Mouse (Mus musculus): ENCODE results near the gene Gal3st4. TPM values are rescaled to one million over a fixed set of nuclear protein-coding genes. Genes with fewer than 3 reads are reported as not detected.

The Gal3st4 gene
- polyA plus RNA-seq, 1 experiment from 2014 or later: 0.45 TPM

DNA sequence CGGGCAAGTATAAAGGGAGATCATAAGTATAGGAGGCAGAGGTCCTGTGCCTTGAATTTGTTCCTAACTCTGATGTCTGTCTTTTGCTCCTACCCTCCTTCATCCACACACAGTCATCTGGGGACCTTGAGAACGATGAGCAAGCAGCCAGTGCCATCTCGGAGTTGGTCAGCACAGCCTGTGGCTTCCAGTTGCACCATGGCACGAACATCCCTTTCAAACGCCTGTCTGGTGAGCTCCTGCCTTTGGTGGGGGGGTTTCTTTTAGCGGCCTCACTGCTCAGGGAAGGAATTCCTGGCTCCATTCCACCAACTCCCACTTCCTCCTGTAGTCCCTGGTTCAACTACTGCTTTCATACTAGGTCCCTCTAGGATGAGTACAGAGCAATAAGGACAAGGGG lies 14.1 kb downstream of the Gal3st4 start:
- Histone ChIP-seq H3K9me3 (replicated peaks; ENCODE audit: control insufficient read depth, low read length) (no peaks in the 10 kb centered on the region), H3K9ac (ENCODE audit: low read length) (no peak overlapping the region), H3K4me3 (ENCODE audit: low read length) (no peak overlapping the region), H3K27ac (ENCODE audit: low read length) (no peak overlapping the region), H3K4me1 (ENCODE audit: control insufficient read depth, insufficient read depth, low read length) (peaks cover 25% of the 10 kb centered on the region), H3K4me2 (ENCODE audit: low read depth, low read length) (no peak overlapping the region), H3K36me3 (ENCODE audit: control insufficient read depth, insufficient read depth) (peaks cover 14% of the 10 kb centered on the region), H3K27me3 (ENCODE audit: control insufficient read depth, insufficient read depth, low read length) (no peaks in the 10 kb centered on the region)
- 60% methylated on average over 6 of the region's 6 CpGs for WGBS
- ATAC-seq (replicated peaks; ENCODE audit: extremely low read depth, insufficient read depth, low FRiP score): no peak

DNA sequence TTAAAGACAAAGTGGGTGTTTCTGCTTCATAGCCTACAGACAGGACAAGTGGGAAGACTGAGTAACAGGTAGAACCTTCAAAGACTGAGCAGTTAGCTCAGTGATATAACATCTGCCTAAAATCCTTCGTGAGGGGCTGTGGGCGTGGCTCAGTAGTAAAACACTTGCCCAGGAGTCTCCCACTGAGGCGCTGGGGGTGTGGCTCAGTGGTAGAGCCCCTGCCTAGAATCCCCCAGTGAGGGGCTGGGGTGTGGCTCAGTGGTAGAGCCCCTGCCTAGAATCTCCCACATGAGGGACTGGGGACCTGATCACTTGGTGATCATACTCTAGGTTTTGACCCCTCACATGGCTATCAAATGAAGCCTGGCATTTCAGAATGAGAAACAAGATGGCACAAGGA lies 14.6 kb downstream of the Gal3st4 start:
- Histone ChIP-seq H3K9ac (ENCODE audit: low read length) (no peak overlapping the region), H3K9me3 (replicated peaks; ENCODE audit: control insufficient read depth, low read length) (no peaks in the 10 kb centered on the region; the same call in 1 of the 2 replicates), H3K4me2 (ENCODE audit: low read depth, low read length) (no peak overlapping the region), H3K27ac (ENCODE audit: low read length) (no peak overlapping the region), H3K27me3 (ENCODE audit: control insufficient read depth, insufficient read depth, low read length) (no peaks in the 10 kb centered on the region), H3K4me1 (ENCODE audit: control insufficient read depth, insufficient read depth, low read length) (peaks cover 24% of the 10 kb centered on the region), H3K4me3 (ENCODE audit: low read length) (no peak overlapping the region), H3K36me3 (ENCODE audit: control insufficient read depth, insufficient read depth) (peaks cover 14% of the 10 kb centered on the region)
- ATAC-seq (replicated peaks; ENCODE audit: extremely low read depth, insufficient read depth, low FRiP score): no peak
- 80% methylated on average over 3 of the region's 3 CpGs for WGBS

DNA sequence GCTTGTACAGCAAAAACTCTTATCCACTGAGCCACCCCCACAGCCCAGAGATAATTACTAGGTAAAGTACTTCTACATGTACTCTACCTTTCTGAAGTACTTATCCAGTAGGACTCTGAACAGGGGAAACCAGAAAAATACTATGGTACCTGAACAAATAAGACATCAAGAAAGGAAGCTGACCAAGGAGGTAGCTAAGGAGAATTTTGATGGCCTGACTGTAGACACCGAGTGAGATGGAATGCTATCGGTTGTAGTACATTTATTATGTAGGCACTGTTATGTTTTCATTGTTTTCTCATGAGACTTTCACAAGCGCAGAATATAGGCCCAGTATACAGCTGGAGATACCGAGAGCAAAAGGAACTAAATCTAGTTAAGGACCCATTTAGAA lies 15.1 kb downstream of the Gal3st4 start:
- WGBS: 86% methylated on average over 4 of the region's 4 CpGs
- H3K4me1 ChIP-seq (ENCODE audit: control insufficient read depth, insufficient read depth, low read length): peaks cover 19% of the 10 kb centered on the region
- peaks cover 14% of the 10 kb centered on the region for H3K36me3 ChIP-seq (ENCODE audit: control insufficient read depth, insufficient read depth)

DNA sequence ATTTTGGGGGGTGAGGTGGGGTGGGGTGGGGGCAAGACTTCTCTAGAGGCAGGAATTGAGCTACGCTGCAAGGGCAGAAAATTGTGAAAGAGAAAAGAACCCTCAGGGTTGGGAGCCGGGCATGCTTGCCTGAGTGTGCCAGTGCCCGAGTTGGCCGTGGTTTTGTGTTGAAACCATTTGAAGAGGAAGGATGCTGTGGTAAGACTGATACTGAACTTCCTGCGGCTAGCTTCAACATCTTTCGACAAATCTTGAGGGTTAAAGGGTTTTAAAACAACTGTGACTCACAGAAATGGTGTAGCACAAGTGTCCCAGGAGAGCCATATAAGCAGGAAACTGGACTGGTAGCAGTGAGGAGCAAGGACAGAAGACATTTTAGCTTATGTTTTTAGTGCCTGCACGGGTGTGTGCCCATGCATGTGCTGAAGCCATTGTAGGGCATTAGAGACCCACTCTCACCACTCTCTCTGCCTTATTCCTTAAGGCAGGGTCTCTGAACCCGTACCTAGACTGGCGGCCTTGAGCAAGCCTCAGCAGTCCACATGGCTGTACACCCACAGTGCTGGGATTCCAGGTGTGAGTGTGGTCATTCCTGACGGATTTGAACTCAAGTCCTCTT lies 15.6 kb downstream of the Gal3st4 start:
- Histone ChIP-seq H3K27me3 (ENCODE audit: control insufficient read depth, insufficient read depth, low read length) (no peaks in the 10 kb centered on the region), H3K4me2 (ENCODE audit: low read depth, low read length) (no peak overlapping the region), H3K4me3 (ENCODE audit: low read length) (no peak overlapping the region), H3K36me3 (ENCODE audit: control insufficient read depth, insufficient read depth) (peaks cover 14% of the 10 kb centered on the region), H3K9ac (ENCODE audit: low read length) (no peak overlapping the region), H3K9me3 (replicated peaks; ENCODE audit: control insufficient read depth, low read length) (no peaks in the 10 kb centered on the region; the same call in 1 of the 2 replicates), H3K27ac (ENCODE audit: low read length) (0 out of 2 replicates have a peak overlapping the region, but pooled peaks have one; percentile 12), H3K4me1 (ENCODE audit: control insufficient read depth, insufficient read depth, low read length) (peaks cover 17% of the 10 kb centered on the region)
- 82% methylated on average over 10 of the region's 10 CpGs for WGBS
- no peak for ATAC-seq (replicated peaks; ENCODE audit: extremely low read depth, insufficient read depth, low FRiP score)

More for the DNA sequence above, 15.1 kb downstream of the Gal3st4 start:
- H3K4me2 ChIP-seq (ENCODE audit: low read depth, low read length): no peak overlapping the region
- no peak for ATAC-seq (replicated peaks; ENCODE audit: extremely low read depth, insufficient read depth, low FRiP score)
- no peak overlapping the region for H3K4me3 ChIP-seq (ENCODE audit: low read length)
- H3K27me3 ChIP-seq (ENCODE audit: control insufficient read depth, insufficient read depth, low read length): no peaks in the 10 kb centered on the region
- H3K9me3 ChIP-seq (replicated peaks; ENCODE audit: control insufficient read depth, low read length): no peaks in the 10 kb centered on the region; the same call in 1 of the 2 replicates
- no peak overlapping the region for H3K27ac ChIP-seq (ENCODE audit: low read length)
- no peak overlapping the region for H3K9ac ChIP-seq (ENCODE audit: low read length)

DNA sequence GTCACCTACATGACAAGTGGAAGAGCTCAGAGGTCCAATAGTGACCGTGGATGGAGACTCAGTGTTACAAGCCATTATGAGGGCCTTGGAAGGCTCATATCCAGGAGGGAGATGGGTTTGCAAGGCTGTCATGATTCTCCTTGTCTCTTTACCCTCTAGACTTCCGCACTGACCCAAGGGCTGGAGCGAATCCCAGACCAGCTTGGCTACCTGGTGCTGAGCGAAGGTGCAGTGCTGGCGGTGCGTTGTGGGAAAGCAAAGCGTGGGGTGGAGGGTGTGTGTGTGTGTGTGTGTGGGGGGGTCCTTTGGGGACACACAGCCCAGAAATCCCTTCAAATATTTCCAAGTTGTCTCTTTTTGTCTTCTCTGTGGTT lies 16.6 kb downstream of the Gal3st4 start:
- Histone ChIP-seq H3K4me3 (ENCODE audit: low read length) (peak overlapping the region; percentile 91), H3K27me3 (ENCODE audit: control insufficient read depth, insufficient read depth, low read length) (no peaks in the 10 kb centered on the region), H3K27ac (ENCODE audit: low read length) (peak overlapping the region; percentile 93), H3K9ac (ENCODE audit: low read length) (peak overlapping the region; percentile 87), H3K4me2 (ENCODE audit: low read depth, low read length) (peak overlapping the region; percentile 80), H3K4me1 (ENCODE audit: control insufficient read depth, insufficient read depth, low read length) (peaks cover 17% of the 10 kb centered on the region), H3K36me3 (ENCODE audit: control insufficient read depth, insufficient read depth) (peaks cover 14% of the 10 kb centered on the region), H3K9me3 (replicated peaks; ENCODE audit: control insufficient read depth, low read length) (no peaks in the 10 kb centered on the region; the same call in 1 of the 2 replicates)
- ATAC-seq (replicated peaks; ENCODE audit: extremely low read depth, insufficient read depth, low FRiP score): no peak
- WGBS: 11% methylated on average over 7 of the region's 7 CpGs

DNA sequence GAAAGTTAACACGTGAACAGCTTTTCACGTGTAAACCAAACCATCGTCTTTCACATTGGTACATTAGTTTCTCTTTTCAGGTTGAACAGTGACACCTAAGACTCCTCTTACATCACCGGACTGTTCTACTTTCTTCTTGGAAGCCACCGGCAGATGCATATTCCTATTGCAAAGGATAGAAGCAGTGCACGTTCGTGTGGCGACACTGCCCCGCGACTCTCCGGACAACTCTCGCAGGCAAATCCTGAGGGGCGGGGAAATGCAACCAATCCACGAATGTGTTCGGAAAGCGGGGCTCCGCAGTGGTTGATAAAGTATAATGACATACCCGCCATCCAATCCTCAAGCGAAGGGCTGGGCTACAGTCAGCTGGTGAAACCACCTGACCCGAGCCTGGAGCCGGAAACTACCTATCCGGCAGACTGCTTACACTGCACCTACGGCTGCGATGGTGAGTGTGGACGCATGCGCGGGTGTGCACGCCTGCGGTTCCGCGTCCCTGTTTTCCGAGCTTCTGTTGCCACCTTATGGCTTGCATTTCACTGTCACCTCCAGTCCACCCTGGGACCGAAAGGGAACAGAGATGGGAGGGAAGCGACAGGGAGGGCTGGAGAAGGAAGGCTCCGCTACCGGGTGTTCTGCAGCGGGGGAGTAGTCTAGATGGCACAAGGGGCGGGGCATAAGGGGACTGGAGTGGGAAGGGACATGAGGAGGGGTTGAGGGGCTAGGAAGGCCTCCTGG lies 17.1 kb downstream of the Gal3st4 start, which contains the start of gene Lamtor4:
TSS of gene Lamtor4 (plus strand) at position 130 of the 741 bp plus-strand sequence.
- Histone ChIP-seq H3K4me2 (ENCODE audit: low read depth, low read length) (peak within 1 kb of the TSS; percentile 80), H3K27ac (ENCODE audit: low read length) (peak within 1 kb of the TSS; percentile 93), H3K4me3 (ENCODE audit: low read length) (peak within 1 kb of the TSS; percentile 91), H3K36me3 (ENCODE audit: control insufficient read depth, insufficient read depth) (peaks cover 10% of the 10 kb centered on the region; the same call in 1 of the 2 replicates), H3K9ac (ENCODE audit: low read length) (peak within 1 kb of the TSS; percentile 87), H3K9me3 (replicated peaks; ENCODE audit: control insufficient read depth, low read length) (no peaks in the 10 kb centered on the region; the same call in 1 of the 2 replicates), H3K4me1 (ENCODE audit: control insufficient read depth, insufficient read depth, low read length) (peaks cover 17% of the 10 kb centered on the region), H3K27me3 (ENCODE audit: control insufficient read depth, insufficient read depth, low read length) (no peaks in the 10 kb centered on the region)
- under 1% methylated on average over 38 of the region's 38 CpGs for WGBS
- peak; percentile 100 for ATAC-seq (replicated peaks; ENCODE audit: extremely low read depth, insufficient read depth, low FRiP score)

DNA sequence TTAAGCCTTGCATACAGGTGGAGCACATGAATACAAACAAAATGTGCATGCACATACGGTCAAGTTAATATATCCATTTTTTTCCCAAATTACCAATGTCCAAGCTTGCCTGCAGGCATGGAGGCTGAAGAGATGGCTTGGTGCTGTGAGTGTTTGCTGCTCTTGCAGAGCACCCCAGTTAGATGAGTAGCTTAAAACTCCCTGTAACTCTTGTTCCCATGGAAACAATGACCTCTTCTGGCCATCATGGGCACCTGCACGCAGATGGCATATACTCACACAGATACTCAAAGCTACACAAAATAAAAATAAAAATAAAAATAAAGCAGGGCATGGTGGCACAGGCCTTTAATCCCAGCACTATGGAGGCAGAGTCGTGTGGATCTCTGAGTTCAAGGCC lies 19.6 kb downstream of the Gal3st4 start:
- no peaks in the 10 kb centered on the region; the same call in 1 of the 2 replicates for H3K9me3 ChIP-seq (replicated peaks; ENCODE audit: control insufficient read depth, low read length)
- H3K4me3 ChIP-seq (ENCODE audit: low read length): no peak overlapping the region
- 89% methylated on average over 3 of the region's 3 CpGs for WGBS
- no peak for ATAC-seq (replicated peaks; ENCODE audit: extremely low read depth, insufficient read depth, low FRiP score)
- no peak overlapping the region for H3K4me2 ChIP-seq (ENCODE audit: low read depth, low read length)
- H3K27ac ChIP-seq (ENCODE audit: low read length): no peak overlapping the region
- peaks cover 9% of the 10 kb centered on the region for H3K4me1 ChIP-seq (ENCODE audit: control insufficient read depth, insufficient read depth, low read length)
- H3K36me3 ChIP-seq (ENCODE audit: control insufficient read depth, insufficient read depth): 0 out of 2 replicates have a peak, but pooled peaks cover 4% of the 10 kb centered on the region
- H3K27me3 ChIP-seq (ENCODE audit: control insufficient read depth, insufficient read depth, low read length): no peaks in the 10 kb centered on the region
- no peak overlapping the region for H3K9ac ChIP-seq (ENCODE audit: low read length)

DNA sequence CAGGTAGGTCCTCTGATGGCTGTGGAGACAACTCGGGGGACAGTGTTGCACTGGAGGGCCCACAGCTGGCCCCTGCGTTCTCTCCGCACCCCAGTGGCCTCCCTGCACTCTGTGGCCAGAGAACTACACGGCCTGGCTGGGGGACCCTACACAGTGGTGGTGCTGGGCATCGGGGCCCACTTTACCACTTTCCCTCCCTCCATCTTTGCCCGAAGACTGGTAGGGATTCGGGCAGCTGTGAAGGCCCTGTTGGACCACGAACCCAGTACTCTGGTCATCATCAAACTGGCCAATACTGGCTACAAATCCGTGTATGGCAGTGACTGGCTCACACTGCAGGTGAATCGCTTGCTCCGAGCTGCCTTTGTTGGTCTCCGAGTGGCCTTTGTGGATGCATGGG lies 21.5 kb downstream of the Gal3st4 start:
- WGBS: 82% methylated on average over 12 of the region's 12 CpGs
- Histone ChIP-seq H3K4me3 (ENCODE audit: low read length) (no peak overlapping the region), H3K27me3 (ENCODE audit: control insufficient read depth, insufficient read depth, low read length) (no peaks in the 10 kb centered on the region)

DNA sequence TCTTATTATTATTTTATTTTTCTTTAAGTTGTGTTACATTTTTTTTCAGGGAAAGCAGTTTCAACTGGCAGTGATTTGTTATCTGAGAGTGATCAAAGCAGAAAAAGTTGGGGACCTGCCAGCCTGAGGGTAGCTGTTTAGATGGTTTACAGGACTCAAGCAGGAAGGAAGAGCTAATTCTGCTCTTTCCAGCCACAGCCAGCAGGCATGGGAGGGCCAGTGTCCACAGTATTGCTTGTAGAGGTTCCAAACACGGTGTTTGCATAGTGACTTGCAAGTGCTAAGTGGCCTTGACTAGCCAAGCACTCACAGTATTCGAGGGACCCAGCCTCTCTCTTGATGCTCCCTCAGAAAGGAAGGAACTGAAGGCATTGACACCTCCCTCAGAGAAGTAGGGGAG lies 31.1 kb downstream of the Gal3st4 start:
- ATAC-seq (replicated peaks; ENCODE audit: extremely low read depth, insufficient read depth, low FRiP score): no peak
- H3K4me2 ChIP-seq (ENCODE audit: low read depth, low read length): no peak overlapping the region
- H3K4me1 ChIP-seq (ENCODE audit: control insufficient read depth, insufficient read depth, low read length): no peaks in the 10 kb centered on the region
- no peaks in the 10 kb centered on the region for H3K27me3 ChIP-seq (ENCODE audit: control insufficient read depth, insufficient read depth, low read length)
- no peak overlapping the region for H3K9ac ChIP-seq (ENCODE audit: low read length)
- no peaks in the 10 kb centered on the region for H3K36me3 ChIP-seq (ENCODE audit: control insufficient read depth, insufficient read depth)
- H3K9me3 ChIP-seq (replicated peaks; ENCODE audit: control insufficient read depth, low read length): no peaks in the 10 kb centered on the region
- no peak overlapping the region for H3K4me3 ChIP-seq (ENCODE audit: low read length)
- H3K27ac ChIP-seq (ENCODE audit: low read length): no peak overlapping the region
- 21% methylated on average over 2 of the region's 2 CpGs for WGBS

More for the DNA sequence above, 21.5 kb downstream of the Gal3st4 start:
- Histone ChIP-seq H3K9me3 (replicated peaks; ENCODE audit: control insufficient read depth, low read length) (no peaks in the 10 kb centered on the region; the same call in 1 of the 2 replicates), H3K36me3 (ENCODE audit: control insufficient read depth, insufficient read depth) (no peaks in the 10 kb centered on the region), H3K9ac (ENCODE audit: low read length) (no peak overlapping the region), H3K4me1 (ENCODE audit: control insufficient read depth, insufficient read depth, low read length) (peaks cover 5% of the 10 kb centered on the region), H3K27ac (ENCODE audit: low read length) (no peak overlapping the region), H3K4me2 (ENCODE audit: low read depth, low read length) (no peak overlapping the region)
- no peak for ATAC-seq (replicated peaks; ENCODE audit: extremely low read depth, insufficient read depth, low FRiP score)

Data from heart, embryonic 16.5 days (tissue).